Mouse (Mus musculus): ENCODE results near the gene Sde2. TPM values are rescaled to one million over a fixed set of nuclear protein-coding genes. Genes with fewer than 3 reads are reported as not detected.
"Not testable (repeated sequence)": the region's sequence is repeated elsewhere in the genome, so short reads cannot be mapped to it uniquely, and the experiment has no call there.

The Sde2 gene
- polyA plus RNA-seq, 1 experiment from 2014 or later = 27.2 TPM

DNA sequence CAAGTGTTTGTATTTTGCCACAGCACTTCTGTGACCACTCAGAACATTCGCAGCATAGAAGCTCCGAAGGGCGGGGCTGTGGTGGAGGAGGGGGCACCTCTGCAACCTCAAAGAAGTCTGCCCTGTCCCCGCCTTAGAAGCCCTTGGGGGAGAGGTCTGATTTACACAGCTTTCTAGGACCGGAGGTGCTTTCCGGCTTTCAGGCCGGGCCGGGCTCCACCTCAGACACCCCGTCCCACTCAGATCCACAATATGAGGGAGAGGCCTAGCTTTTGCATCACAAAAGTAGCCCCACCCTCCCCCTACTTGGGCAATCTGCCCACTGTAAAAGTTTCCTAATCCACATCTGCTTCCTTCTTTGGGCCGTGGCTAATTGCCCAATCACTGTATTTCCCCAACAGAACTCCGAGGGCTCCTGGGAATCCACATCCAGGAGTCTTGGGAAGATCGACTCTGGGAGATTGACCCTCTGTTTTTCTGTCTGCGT is 37.7 kb downstream of the Sde2 start:
- Histone ChIP-seq H3K27me3 (replicated peaks; ENCODE audit: control insufficient read depth, insufficient read depth, low read length) (peaks cover 11% of the 10 kb centered on the region; the same call in 1 of the 2 replicates), H3K4me3 (ENCODE audit: low read depth, low read length) (no peak overlapping the region), H3K9ac (ENCODE audit: low read depth, low read length) (peak overlapping the region; percentile 45), H3K9me3 (ENCODE audit: control insufficient read depth, low read length) (no peaks in the 10 kb centered on the region), H3K4me2 (ENCODE audit: low read depth, low read length) (peak overlapping the region; percentile 45), H3K36me3 (ENCODE audit: control insufficient read depth, insufficient read depth, low read length) (no peaks in the 10 kb centered on the region), H3K27ac (replicated peaks; ENCODE audit: low read depth, low read length) (peak overlapping the region; percentile 39; the same call in 1 of the 2 replicates), H3K4me1 (ENCODE audit: control insufficient read depth, insufficient read depth, low read length) (peaks cover 13% of the 10 kb centered on the region)
- DNase-seq (ENCODE audit: low spot score) = peak; percentile 89
- ATAC-seq (ENCODE audit: low read depth) = peak; percentile 82
- 6% methylated on average over 13 of the region's 13 CpGs for WGBS

DNA sequence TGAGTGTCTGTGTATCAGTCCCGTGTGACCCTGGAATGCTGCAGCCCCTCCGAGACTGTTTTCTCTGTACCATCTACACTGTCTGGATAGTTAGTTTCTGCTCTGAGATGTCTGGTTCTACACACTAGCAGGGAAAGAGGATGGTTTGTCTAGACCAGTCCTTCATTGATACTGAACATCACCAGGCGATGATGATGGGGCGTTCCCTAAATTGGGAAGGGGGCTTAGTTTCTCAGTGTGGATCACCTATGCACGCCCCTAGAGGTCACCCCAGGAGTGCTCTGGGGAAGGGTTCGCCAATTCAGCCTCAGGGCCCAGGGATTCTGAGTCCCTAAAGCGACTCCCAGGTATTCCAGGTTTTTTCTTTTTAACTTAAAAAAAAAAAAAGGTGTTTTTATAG is 38.2 kb downstream of the Sde2 start:
- H3K27ac ChIP-seq (replicated peaks; ENCODE audit: low read depth, low read length) = peak overlapping the region; percentile 39; the same call in 1 of the 2 replicates
- ATAC-seq (ENCODE audit: low read depth) (0 out of 2 replicates have a peak, but pooled peaks have one; percentile 6), DNase-seq (ENCODE audit: low spot score) (no peak)
- WGBS = 32% methylated on average over 7 of the region's 7 CpGs
- H3K9me3 ChIP-seq (ENCODE audit: control insufficient read depth, low read length) = no peaks in the 10 kb centered on the region
- peak overlapping the region; percentile 45 for H3K4me2 ChIP-seq (ENCODE audit: low read depth, low read length)
- H3K27me3 ChIP-seq (replicated peaks; ENCODE audit: control insufficient read depth, insufficient read depth, low read length) = peaks cover 15% of the 10 kb centered on the region
- no peaks in the 10 kb centered on the region for H3K36me3 ChIP-seq (ENCODE audit: control insufficient read depth, insufficient read depth, low read length)
- peaks cover 13% of the 10 kb centered on the region for H3K4me1 ChIP-seq (ENCODE audit: control insufficient read depth, insufficient read depth, low read length)
- H3K9ac ChIP-seq (ENCODE audit: low read depth, low read length) = peak overlapping the region; percentile 45
- H3K4me3 ChIP-seq (ENCODE audit: low read depth, low read length) = no peak overlapping the region

DNA sequence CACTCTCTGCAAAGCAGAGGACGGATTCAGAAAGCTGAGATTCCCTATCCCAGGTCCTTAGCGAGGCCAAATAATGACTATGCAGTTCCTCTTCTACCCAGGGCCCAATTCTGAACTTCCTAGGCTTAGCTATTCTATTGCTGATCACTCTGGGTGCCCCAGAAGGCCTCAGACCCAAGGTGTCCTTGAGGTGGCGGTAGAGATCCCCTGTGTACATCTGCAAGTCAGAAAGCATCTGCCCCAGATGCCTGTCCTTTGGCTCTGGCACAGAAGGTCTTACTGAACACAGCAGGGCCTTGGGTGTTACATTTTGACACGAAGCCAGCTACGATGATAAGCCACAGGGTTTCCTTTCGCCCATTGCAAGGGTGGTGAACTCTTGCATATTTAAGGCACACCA is 38.9 kb downstream of the Sde2 start:
- no peak for ATAC-seq (ENCODE audit: low read depth)
- H3K9me3 ChIP-seq (ENCODE audit: control insufficient read depth, low read length) = no peaks in the 10 kb centered on the region
- H3K4me2 ChIP-seq (ENCODE audit: low read depth, low read length) = no peak overlapping the region
- 40% methylated on average over 6 of the region's 6 CpGs for WGBS
- peak; percentile 10 for DNase-seq (ENCODE audit: low spot score)
- peaks cover 13% of the 10 kb centered on the region for H3K4me1 ChIP-seq (ENCODE audit: control insufficient read depth, insufficient read depth, low read length)
- H3K27me3 ChIP-seq (replicated peaks; ENCODE audit: control insufficient read depth, insufficient read depth, low read length) = peaks cover 22% of the 10 kb centered on the region
- no peak overlapping the region for H3K9ac ChIP-seq (ENCODE audit: low read depth, low read length)
- H3K36me3 ChIP-seq (ENCODE audit: control insufficient read depth, insufficient read depth, low read length) = no peaks in the 10 kb centered on the region
- no peak overlapping the region for H3K4me3 ChIP-seq (ENCODE audit: low read depth, low read length)
- no peak overlapping the region for H3K27ac ChIP-seq (replicated peaks; ENCODE audit: low read depth, low read length)

DNA sequence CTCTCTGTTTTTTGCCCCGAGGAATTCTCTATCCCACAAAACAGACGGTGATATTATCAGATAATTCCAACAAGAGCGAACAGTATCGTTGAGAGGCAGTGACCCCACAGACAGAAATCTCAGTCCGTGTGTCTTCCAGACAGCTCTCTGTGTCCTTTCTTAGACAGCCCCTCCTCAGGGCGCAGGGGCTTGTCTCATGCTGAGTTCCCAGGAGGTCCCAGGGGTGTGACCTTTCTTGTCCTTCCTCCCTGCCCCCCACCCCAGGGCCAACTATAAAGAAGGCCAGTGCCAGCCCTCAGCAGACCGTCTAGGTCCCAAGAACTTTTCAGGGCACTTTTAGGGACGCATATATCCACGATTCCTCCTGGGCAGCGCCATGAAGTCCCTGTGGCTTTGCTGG is 41.9 kb downstream of the Sde2 start, which contains the start of gene Lefty2:
Gene Lefty2, plus strand, starts transcription at position 301 of the 400 bp plus-strand sequence.
- ATAC-seq (ENCODE audit: low read depth) (no peak), DNase-seq (ENCODE audit: low spot score) (no peak)
- no peaks in the 10 kb centered on the region for H3K36me3 ChIP-seq (ENCODE audit: control insufficient read depth, insufficient read depth, low read length)
- H3K27me3 ChIP-seq (replicated peaks; ENCODE audit: control insufficient read depth, insufficient read depth, low read length) = peaks cover 30% of the 10 kb centered on the region
- no peak within 1 kb of the TSS for H3K27ac ChIP-seq (replicated peaks; ENCODE audit: low read depth, low read length)
- no peak within 1 kb of the TSS for H3K9ac ChIP-seq (ENCODE audit: low read depth, low read length)
- 50% methylated on average over 10 of the region's 10 CpGs for WGBS
- peaks cover 13% of the 10 kb centered on the region for H3K4me1 ChIP-seq (ENCODE audit: control insufficient read depth, insufficient read depth, low read length)
- H3K9me3 ChIP-seq (ENCODE audit: control insufficient read depth, low read length) = no peaks in the 10 kb centered on the region
- no peak within 1 kb of the TSS for H3K4me2 ChIP-seq (ENCODE audit: low read depth, low read length)
- no peak within 1 kb of the TSS for H3K4me3 ChIP-seq (ENCODE audit: low read depth, low read length)

DNA sequence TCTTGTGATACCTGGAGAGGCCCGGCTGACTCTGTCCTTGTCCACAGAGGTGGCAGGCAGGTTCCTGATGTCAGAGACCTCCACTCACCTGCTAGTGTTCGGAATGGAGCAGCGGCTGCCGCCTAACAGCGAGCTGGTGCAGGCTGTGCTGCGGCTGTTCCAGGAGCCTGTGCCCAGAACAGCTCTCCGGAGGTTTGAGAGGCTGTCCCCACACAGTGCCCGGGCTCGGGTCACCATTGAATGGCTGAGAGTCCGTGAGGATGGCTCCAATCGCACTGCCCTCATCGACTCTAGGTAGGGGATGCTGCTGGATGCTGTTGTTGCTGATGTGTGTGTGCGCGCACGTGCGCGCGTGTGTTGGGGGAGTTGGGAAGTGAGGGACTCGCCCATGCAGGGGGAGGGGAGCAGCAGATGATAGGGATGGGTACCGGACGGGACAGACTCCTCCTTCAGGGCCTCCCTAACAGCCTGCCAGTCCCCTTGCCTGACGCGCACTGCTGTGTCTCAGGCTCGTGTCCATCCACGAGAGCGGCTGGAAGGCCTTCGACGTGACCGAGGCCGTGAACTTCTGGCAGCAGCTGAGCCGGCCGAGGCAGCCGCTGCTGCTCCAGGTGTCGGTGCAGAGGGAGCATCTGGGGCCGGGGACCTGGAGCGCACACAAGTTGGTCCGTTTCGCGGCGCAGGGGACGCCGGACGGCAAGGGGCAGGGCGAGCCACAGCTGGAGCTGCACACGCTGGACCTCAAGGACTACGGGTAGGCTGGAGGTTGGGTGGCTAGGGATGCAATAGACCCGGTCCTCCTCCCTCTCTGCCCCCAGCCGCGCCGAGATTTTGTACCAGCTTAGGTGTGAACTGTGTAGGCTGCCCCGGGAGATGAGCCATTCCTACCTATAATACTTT is 43.4 kb downstream of the Sde2 start:
- H3K36me3 ChIP-seq (ENCODE audit: control insufficient read depth, insufficient read depth, low read length); H3K9me3 ChIP-seq (ENCODE audit: control insufficient read depth, low read length); H3K27ac ChIP-seq (replicated peaks; ENCODE audit: low read depth, low read length); DNase-seq (ENCODE audit: low spot score); H3K9ac ChIP-seq (ENCODE audit: low read depth, low read length); H3K4me1 ChIP-seq (ENCODE audit: control insufficient read depth, insufficient read depth, low read length); ATAC-seq (ENCODE audit: low read depth): not testable (repeated sequence)
- 6% methylated on average over 22 of the region's 51 CpGs for WGBS
- Histone ChIP-seq H3K27me3 (replicated peaks; ENCODE audit: control insufficient read depth, insufficient read depth, low read length) (peaks cover 30% of the 10 kb centered on the region), H3K4me2 (ENCODE audit: low read depth, low read length) (peak overlapping the region; percentile 39), H3K4me3 (ENCODE audit: low read depth, low read length) (peak overlapping the region; percentile 21)

DNA sequence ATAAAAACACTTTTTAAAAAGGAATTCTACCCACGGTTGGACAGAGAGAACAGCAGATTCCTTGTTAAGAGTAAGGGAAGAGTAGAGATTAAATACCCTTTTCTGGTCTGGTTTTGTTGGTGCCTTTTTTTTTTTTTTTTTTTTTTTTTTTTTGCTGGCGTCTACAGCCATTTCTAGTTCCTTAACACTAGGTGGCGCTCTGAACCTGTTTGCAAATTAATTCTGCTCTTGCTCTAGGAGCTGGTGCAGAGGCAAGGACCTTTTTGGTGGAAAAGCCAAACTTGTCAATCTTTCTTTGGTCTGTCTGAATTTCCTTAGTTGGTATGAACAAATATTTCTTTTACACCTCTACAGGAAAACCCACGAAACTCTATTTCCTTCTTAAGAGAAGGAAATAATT is 50.2 kb downstream of the Sde2 start:
- DNase-seq (ENCODE audit: low spot score) (peak; percentile 87), ATAC-seq (ENCODE audit: low read depth) (no peak)
- Histone ChIP-seq H3K9me3 (ENCODE audit: control insufficient read depth, low read length) (no peaks in the 10 kb centered on the region), H3K4me2 (ENCODE audit: low read depth, low read length) (no peak overlapping the region), H3K4me1 (ENCODE audit: control insufficient read depth, insufficient read depth, low read length) (peaks cover 7% of the 10 kb centered on the region; the same call in 1 of the 2 replicates), H3K27ac (replicated peaks; ENCODE audit: low read depth, low read length) (no peak overlapping the region), H3K4me3 (ENCODE audit: low read depth, low read length) (no peak overlapping the region), H3K36me3 (ENCODE audit: control insufficient read depth, insufficient read depth, low read length) (peaks cover 5% of the 10 kb centered on the region; the same call in 1 of the 2 replicates), H3K27me3 (replicated peaks; ENCODE audit: control insufficient read depth, insufficient read depth, low read length) (no peaks in the 10 kb centered on the region), H3K9ac (ENCODE audit: low read depth, low read length) (no peak overlapping the region)
- WGBS = under 1% methylated on average over 4 of the region's 4 CpGs

DNA sequence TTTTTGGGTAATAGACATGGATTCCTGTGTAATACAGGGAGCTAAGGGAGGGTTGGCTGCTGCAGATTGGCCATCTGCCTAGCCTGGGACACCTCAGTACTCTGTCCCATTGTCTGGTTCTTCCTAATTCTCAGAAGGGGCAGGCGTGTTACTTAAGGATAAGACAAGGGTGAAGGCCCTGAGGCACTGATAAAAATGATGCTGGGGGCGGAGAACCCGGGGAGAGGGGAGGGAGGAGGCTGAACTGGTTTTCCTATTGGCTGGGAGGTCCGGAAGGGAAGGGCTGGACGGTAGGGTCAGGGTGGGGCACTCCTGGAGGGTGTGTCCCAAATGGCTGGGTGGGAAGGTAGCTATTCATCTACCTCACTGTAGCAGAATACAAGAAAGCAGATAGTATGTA is 52.0 kb downstream of the Sde2 start:
- no peaks in the 10 kb centered on the region for H3K27me3 ChIP-seq (replicated peaks; ENCODE audit: control insufficient read depth, insufficient read depth, low read length)
- H3K4me2 ChIP-seq (ENCODE audit: low read depth, low read length) = no peak overlapping the region
- no peak overlapping the region for H3K27ac ChIP-seq (replicated peaks; ENCODE audit: low read depth, low read length)
- DNase-seq (ENCODE audit: low spot score) (no peak), ATAC-seq (ENCODE audit: low read depth) (no peak)
- no peaks in the 10 kb centered on the region for H3K9me3 ChIP-seq (ENCODE audit: control insufficient read depth, low read length)
- H3K4me3 ChIP-seq (ENCODE audit: low read depth, low read length) = no peak overlapping the region
- H3K36me3 ChIP-seq (ENCODE audit: control insufficient read depth, insufficient read depth, low read length) = peaks cover 23% of the 10 kb centered on the region
- H3K9ac ChIP-seq (ENCODE audit: low read depth, low read length) = no peak overlapping the region
- peaks cover 7% of the 10 kb centered on the region; the same call in 1 of the 2 replicates for H3K4me1 ChIP-seq (ENCODE audit: control insufficient read depth, insufficient read depth, low read length)
- 31% methylated on average over 5 of the region's 5 CpGs for WGBS

DNA sequence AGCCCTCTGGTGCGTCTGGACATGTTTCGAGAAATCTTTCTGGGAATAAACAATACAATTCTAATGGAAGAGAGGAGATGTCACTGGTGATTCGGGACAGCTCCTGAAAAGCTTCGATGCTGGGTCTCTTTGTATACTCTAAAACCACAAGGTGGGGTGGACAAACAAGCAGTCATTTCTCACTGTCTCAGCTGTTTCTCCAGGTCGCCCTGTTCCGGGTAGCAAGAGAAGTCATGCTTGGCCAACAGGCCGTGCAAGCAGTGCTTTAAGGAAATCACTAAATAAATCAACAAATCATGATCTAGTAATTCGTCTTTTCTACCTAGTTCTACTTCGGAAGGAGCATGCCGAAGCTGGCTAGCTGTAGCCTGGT is 52.7 kb downstream of the Sde2 start:
- Histone ChIP-seq H3K27ac (replicated peaks; ENCODE audit: low read depth, low read length) (peak overlapping the region; percentile 83), H3K4me2 (ENCODE audit: low read depth, low read length) (peak overlapping the region; percentile 79), H3K4me3 (ENCODE audit: low read depth, low read length) (peak overlapping the region; percentile 65), H3K27me3 (replicated peaks; ENCODE audit: control insufficient read depth, insufficient read depth, low read length) (no peaks in the 10 kb centered on the region), H3K36me3 (ENCODE audit: control insufficient read depth, insufficient read depth, low read length) (peaks cover 31% of the 10 kb centered on the region), H3K9ac (ENCODE audit: low read depth, low read length) (peak overlapping the region; percentile 53; the same call in 1 of the 2 replicates), H3K9me3 (ENCODE audit: control insufficient read depth, low read length) (no peaks in the 10 kb centered on the region), H3K4me1 (ENCODE audit: control insufficient read depth, insufficient read depth, low read length) (peaks cover 7% of the 10 kb centered on the region; the same call in 1 of the 2 replicates)
- 36% methylated on average over 10 of the region's 10 CpGs for WGBS
- DNase-seq (ENCODE audit: low spot score) (no peak), ATAC-seq (ENCODE audit: low read depth) (peak; percentile 1; the same call in 1 of the 2 replicates)
